Mouse (Mus musculus) left cerebral cortex, postnatal 36 days (tissue): ENCODE results near the gene Angptl6. TPM values are rescaled to one million over a fixed set of nuclear protein-coding genes. Genes with fewer than 3 reads are reported as not detected.
"Not testable (repeated sequence)": the region's sequence is repeated elsewhere in the genome, so short reads cannot be mapped to it uniquely, and the experiment has no call there.

Source experiments
- DNase-seq, 2 experiments: peaks; one replicate each; pipeline ENCODE4 v3.0.0; 2021 to 2022; ENCODE audit warnings: low spot score in 2 of 2, mixed read lengths in 1 of 2
- intact Hi-C: fragments of 180-260 bp; cut with DNase I; formaldehyde crosslinking; loops from one replicate; pipeline ENCODE4 v1.15.1; 2025
- microRNA-seq: library from miRNA; unstranded; fragments of <30 nt; microRNA quantifications from one replicate; pipeline ENCODE4 v1.2.0, GENCODE M21; 2022
- total RNA-seq, 2 experiments: library from RNA; stranded (reverse); gene quantifications; 2 replicates each; pipeline ENCODE4 v1.2.3; 2021

Angptl6 gene
- total RNA-seq, 2 experiments from 2014 or later: 10.5 to 11.8 TPM

GRCm38 (mm10) chr9:20857131-20857530 lies 22.4 kb downstream of the Angptl6 start:
- no peak for DNase-seq
- intact Hi-C loops: no loop called here

GRCm38 (mm10) chr9:20850179-20850578 lies 29.3 kb downstream of the Angptl6 start:
- no peak for DNase-seq
- intact Hi-C loops: no loop called here

- no peak for DNase-seq
- intact Hi-C loops: no loop called here
These were observed 36.9 kb downstream of the Angptl6 start for GRCm38 (mm10) chr9:20842670-20843069.

GRCm38 (mm10) chr9:20842211-20842610 lies 37.3 kb downstream of the Angptl6 start:
- no peak for DNase-seq
- intact Hi-C loops: no loop called here

GRCm38 (mm10) chr9:20838931-20839330 lies 40.6 kb downstream of the Angptl6 start:
- intact Hi-C loops: no loop called here
- DNase-seq: no peak

GRCm38 (mm10) chr9:20837184-20837947 lies 42.2 kb downstream of the Angptl6 start:
- intact Hi-C loops: no loop called here

GRCm38 (mm10) chr9:20835431-20835954 lies 44.0 kb downstream of the Angptl6 start:
- intact Hi-C loops, DNase-seq: not testable (repeated sequence)

More at GRCm38 (mm10) chr9:20837184-20837947, 42.2 kb downstream of the Angptl6 start:
- no peak for DNase-seq

- no peak for DNase-seq
- intact Hi-C loops: loop anchor here (5.0 kb wide), 1 partner anchor 173 kb away; no protein-coding TSS in a partner anchor
These were observed 44.6 kb downstream of the Angptl6 start for GRCm38 (mm10) chr9:20834881-20835280.

- peak; percentile 92 to 93 for DNase-seq
- intact Hi-C loops: loop anchor here (2.0 to 5.0 kb wide), 2 partner anchors 90 to 169 kb away; no protein-coding TSS in a partner anchor
These were observed 48.5 kb downstream of the Angptl6 start for GRCm38 (mm10) chr9:20830901-20831643.

DNA sequence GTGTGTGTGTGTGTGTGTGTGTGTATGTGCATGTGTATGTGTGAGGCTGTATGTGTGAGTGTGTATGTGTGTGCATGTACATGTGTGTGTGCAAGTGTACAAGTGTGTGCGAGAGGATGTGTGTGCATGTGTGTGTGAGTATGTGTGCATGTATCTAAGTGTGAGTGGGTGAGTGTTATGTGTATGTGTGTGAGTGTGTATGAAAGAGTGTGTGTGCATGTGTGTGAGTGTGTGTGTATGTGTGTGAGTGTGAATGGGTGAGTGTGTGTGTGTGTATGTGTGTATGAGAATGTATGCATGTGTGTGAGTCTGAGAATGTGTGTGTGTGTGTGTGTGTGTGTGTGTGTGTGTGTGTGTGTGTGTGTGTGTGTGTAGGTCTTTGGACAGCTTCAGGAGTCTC lies 51.4 kb downstream of the Angptl6 start:
- DNase-seq: no peak
- intact Hi-C loops: no loop called here

DNA sequence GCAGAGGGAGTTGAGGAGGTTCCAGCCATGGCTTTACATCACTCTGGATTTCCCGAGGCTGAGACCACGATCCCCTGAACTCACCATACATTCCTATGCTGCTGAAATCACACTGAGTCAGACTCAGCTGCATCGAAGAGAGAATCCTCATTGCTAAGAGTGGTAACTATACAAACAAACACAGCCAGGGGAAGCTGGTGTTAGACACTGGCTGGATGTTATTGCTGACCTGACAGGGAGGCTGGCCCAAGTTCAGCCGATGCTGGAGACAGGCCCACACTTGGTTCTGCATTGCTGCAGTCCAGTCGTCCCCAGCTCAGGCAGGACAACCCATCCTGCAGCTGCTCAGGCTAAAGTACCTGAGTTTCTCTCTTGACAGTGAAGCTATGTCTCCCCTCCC lies 53.7 kb downstream of the Angptl6 start:
- no peak for DNase-seq
- intact Hi-C loops: no loop called here

Small RNAs within 50 kb of the gene (microRNA-seq; reads per million reads assigned to microRNA genes)
- 1.0 reads per million for gene Mir7081

Other genes starting within 250 kb of the Angptl6 start
- 100 to 1,000 TPM; 289 to 334 TPM for gene Ubl5, start 236.8 kb downstream of the Angptl6 start, total RNA-seq
- 10 to 100 TPM; 15.3 to 27.6 TPM for gene Fbxl12, start 235.0 kb downstream of the Angptl6 start, total RNA-seq
- gene Pin1, start 227.6 kb downstream of the Angptl6 start, total RNA-seq: 10 to 100 TPM; 42.4 to 43.8 TPM
- gene Olfm2, start 133.4 kb downstream of the Angptl6 start, total RNA-seq: 100 to 1,000 TPM; 160 to 193 TPM
- gene Col5a3, start 64.7 kb downstream of the Angptl6 start, total RNA-seq: 1 to 10 TPM; 1.1 to 2.2 TPM
- not detected for gene Rdh8, start 61.2 kb downstream of the Angptl6 start, total RNA-seq
- gene A230050P20Rik, start 11.1 kb downstream of the Angptl6 start, total RNA-seq: 10 to 100 TPM; 65.7 to 90.2 TPM
- 10 to 100 TPM; 18.6 to 23.9 TPM for gene Ppan, start 8.4 kb upstream of the Angptl6 start, total RNA-seq
- gene Eif3g, start 18.9 kb upstream of the Angptl6 start, total RNA-seq: 100 to 1,000 TPM; 120 to 124 TPM
- gene Dnmt1, start 80.2 kb upstream of the Angptl6 start, total RNA-seq: 10 to 100 TPM; 40.1 to 43.0 TPM
- 1 to 10 TPM; 3.0 to 3.6 TPM for gene S1pr2, start 97.1 kb upstream of the Angptl6 start, total RNA-seq
- gene Mrpl4, start 123.0 kb upstream of the Angptl6 start, total RNA-seq: 10 to 100 TPM; 59.6 to 62.5 TPM
- gene Icam1, start 136.3 kb upstream of the Angptl6 start, total RNA-seq: 1 to 10 TPM; 2.4 to 3.2 TPM
- 1 to 10 TPM; 1.2 to 1.3 TPM for gene Icam4, start 149.6 kb upstream of the Angptl6 start, total RNA-seq
- 100 to 1,000 TPM; 235 to 249 TPM for gene Icam5, start 152.3 kb upstream of the Angptl6 start, total RNA-seq
- gene Zglp1, start 187.4 kb upstream of the Angptl6 start, total RNA-seq: not detected
- gene Gm49373, start 193.4 kb upstream of the Angptl6 start, total RNA-seq: 1 to 10 TPM; 1.5 to 1.6 TPM
- 10 to 100 TPM; 59.0 to 70.8 TPM for gene Fdx1l, start 193.9 kb upstream of the Angptl6 start, total RNA-seq
- gene Gm38431, start 212.3 kb upstream of the Angptl6 start, total RNA-seq: 1 to 10 TPM; 2.1 to 3.5 TPM
- 10 to 100 TPM; 26.1 to 29.0 TPM for gene Raver1, start 212.3 kb upstream of the Angptl6 start, total RNA-seq